Mouse (Mus musculus): ENCODE results near the gene Peli2. TPM values are rescaled to one million over a fixed set of nuclear protein-coding genes. Genes with fewer than 3 reads are reported as not detected.

The Peli2 gene
- polyA plus RNA-seq, 2 experiments, result 9.1 to 14.5 TPM

GRCm38 (mm10) chr14:48166396-48166795, 45.8 kb downstream of the Peli2 start:
- peaks cover 5% of the 10 kb centered on the region for H3K36me3 ChIP-seq (ENCODE audit: control insufficient read depth, insufficient read depth, low read length)
- WGBS, result 85% methylated on average over 9 of the region's 9 CpGs
- ATAC-seq (ENCODE audit: low FRiP score, low read depth), result no peak

GRCm38 (mm10) chr14:48167020-48167419, 46.4 kb downstream of the Peli2 start:
- no peak overlapping the region for H3K4me2 ChIP-seq (replicated peaks; ENCODE audit: low read depth, low read length, severe bottlenecking)
- no peak overlapping the region for H3K4me3 ChIP-seq (replicated peaks; ENCODE audit: low read length)
- peaks cover 5% of the 10 kb centered on the region for H3K36me3 ChIP-seq (ENCODE audit: control insufficient read depth, insufficient read depth, low read length)
- 50% methylated on average over 3 of the region's 3 CpGs for WGBS
- H3K27me3 ChIP-seq (ENCODE audit: control insufficient read depth, insufficient read depth, low read length), result no peaks in the 10 kb centered on the region
- H3K27ac ChIP-seq (replicated peaks; ENCODE audit: low read depth, low read length), result no peak overlapping the region
- no peak for TF ChIP-seq POLR2A (IDR thresholded peaks at IDR 0.05; ENCODE audit: borderline replicate concordance, extremely low read depth, insufficient read depth, insufficient read length)
- H3K9me3 ChIP-seq (ENCODE audit: control insufficient read depth, low read length), result no peaks in the 10 kb centered on the region
- DNase-seq (ENCODE audit: low spot score), result no peak
- no peak overlapping the region for H3K9ac ChIP-seq (ENCODE audit: low read depth, low read length, severe bottlenecking)
- ATAC-seq (ENCODE audit: low FRiP score, low read depth), result no peak
- H3K4me1 ChIP-seq (ENCODE audit: control insufficient read depth, insufficient read depth, low read length), result peaks cover 16% of the 10 kb centered on the region

More at GRCm38 (mm10) chr14:48166396-48166795, 45.8 kb downstream of the Peli2 start:
- DNase-seq (ENCODE audit: low spot score), result no peak
- Histone ChIP-seq H3K4me2 (replicated peaks; ENCODE audit: low read depth, low read length, severe bottlenecking) (no peak overlapping the region), H3K4me3 (replicated peaks; ENCODE audit: low read length) (no peak overlapping the region), H3K4me1 (ENCODE audit: control insufficient read depth, insufficient read depth, low read length) (peaks cover 16% of the 10 kb centered on the region), H3K27me3 (ENCODE audit: control insufficient read depth, insufficient read depth, low read length) (no peaks in the 10 kb centered on the region), H3K9ac (ENCODE audit: low read depth, low read length, severe bottlenecking) (no peak overlapping the region), H3K9me3 (ENCODE audit: control insufficient read depth, low read length) (no peaks in the 10 kb centered on the region), H3K27ac (replicated peaks; ENCODE audit: low read depth, low read length) (no peak overlapping the region)
- TF ChIP-seq POLR2A (IDR thresholded peaks at IDR 0.05; ENCODE audit: borderline replicate concordance, extremely low read depth, insufficient read depth, insufficient read length), result no peak

GRCm38 (mm10) chr14:48168116-48168515, 47.5 kb downstream of the Peli2 start:
- H3K9me3 ChIP-seq (ENCODE audit: control insufficient read depth, low read length), result no peaks in the 10 kb centered on the region
- no peak overlapping the region for H3K4me2 ChIP-seq (replicated peaks; ENCODE audit: low read depth, low read length, severe bottlenecking)
- no peak overlapping the region for H3K27ac ChIP-seq (replicated peaks; ENCODE audit: low read depth, low read length)
- H3K9ac ChIP-seq (ENCODE audit: low read depth, low read length, severe bottlenecking), result no peak overlapping the region
- no peaks in the 10 kb centered on the region for H3K27me3 ChIP-seq (ENCODE audit: control insufficient read depth, insufficient read depth, low read length)
- TF ChIP-seq POLR2A (IDR thresholded peaks at IDR 0.05; ENCODE audit: borderline replicate concordance, extremely low read depth, insufficient read depth, insufficient read length), result no peak
- peaks cover 5% of the 10 kb centered on the region for H3K36me3 ChIP-seq (ENCODE audit: control insufficient read depth, insufficient read depth, low read length)
- 70% methylated on average over 6 of the region's 6 CpGs for WGBS
- DNase-seq (ENCODE audit: low spot score), result no peak
- H3K4me3 ChIP-seq (replicated peaks; ENCODE audit: low read length), result no peak overlapping the region
- H3K4me1 ChIP-seq (ENCODE audit: control insufficient read depth, insufficient read depth, low read length), result peaks cover 17% of the 10 kb centered on the region
- no peak for ATAC-seq (ENCODE audit: low FRiP score, low read depth)

- no peak overlapping the region for H3K4me2 ChIP-seq (replicated peaks; ENCODE audit: low read depth, low read length, severe bottlenecking)
- 62% methylated on average over 7 of the region's 7 CpGs for WGBS
- peaks cover 5% of the 10 kb centered on the region for H3K36me3 ChIP-seq (ENCODE audit: control insufficient read depth, insufficient read depth, low read length)
- no peak overlapping the region for H3K4me3 ChIP-seq (replicated peaks; ENCODE audit: low read length)
- no peak overlapping the region for H3K9ac ChIP-seq (ENCODE audit: low read depth, low read length, severe bottlenecking)
- H3K27ac ChIP-seq (replicated peaks; ENCODE audit: low read depth, low read length), result no peak overlapping the region
- H3K4me1 ChIP-seq (ENCODE audit: control insufficient read depth, insufficient read depth, low read length), result peaks cover 12% of the 10 kb centered on the region
- TF ChIP-seq POLR2A (IDR thresholded peaks at IDR 0.05; ENCODE audit: borderline replicate concordance, extremely low read depth, insufficient read depth, insufficient read length), result no peak
- DNase-seq (ENCODE audit: low spot score) (no peak), ATAC-seq (ENCODE audit: low FRiP score, low read depth) (no peak)
- H3K9me3 ChIP-seq (ENCODE audit: control insufficient read depth, low read length), result no peaks in the 10 kb centered on the region
- H3K27me3 ChIP-seq (ENCODE audit: control insufficient read depth, insufficient read depth, low read length), result no peaks in the 10 kb centered on the region
These were observed 49.3 kb downstream of the Peli2 start for GRCm38 (mm10) chr14:48169970-48170369.

- Histone ChIP-seq H3K27me3 (ENCODE audit: control insufficient read depth, insufficient read depth, low read length) (no peaks in the 10 kb centered on the region), H3K36me3 (ENCODE audit: control insufficient read depth, insufficient read depth, low read length) (peaks cover 5% of the 10 kb centered on the region), H3K4me1 (ENCODE audit: control insufficient read depth, insufficient read depth, low read length) (peaks cover 11% of the 10 kb centered on the region; the same call in 1 of the 2 replicates), H3K27ac (replicated peaks; ENCODE audit: low read depth, low read length) (no peak overlapping the region), H3K9me3 (ENCODE audit: control insufficient read depth, low read length) (no peaks in the 10 kb centered on the region), H3K4me3 (replicated peaks; ENCODE audit: low read length) (no peak overlapping the region), H3K4me2 (replicated peaks; ENCODE audit: low read depth, low read length, severe bottlenecking) (no peak overlapping the region), H3K9ac (ENCODE audit: low read depth, low read length, severe bottlenecking) (no peak overlapping the region)
- no peak for DNase-seq (ENCODE audit: low spot score)
- no peak for ATAC-seq (ENCODE audit: low FRiP score, low read depth)
- 78% methylated on average over 12 of the region's 12 CpGs for WGBS
- TF ChIP-seq POLR2A (IDR thresholded peaks at IDR 0.05; ENCODE audit: borderline replicate concordance, extremely low read depth, insufficient read depth, insufficient read length), result no peak
These were observed 50.6 kb downstream of the Peli2 start for GRCm38 (mm10) chr14:48171268-48171667.

- H3K9ac ChIP-seq (ENCODE audit: low read depth, low read length, severe bottlenecking), result no peak overlapping the region
- no peaks in the 10 kb centered on the region for H3K27me3 ChIP-seq (ENCODE audit: control insufficient read depth, insufficient read depth, low read length)
- H3K36me3 ChIP-seq (ENCODE audit: control insufficient read depth, insufficient read depth, low read length), result peaks cover 5% of the 10 kb centered on the region
- no peak overlapping the region for H3K4me2 ChIP-seq (replicated peaks; ENCODE audit: low read depth, low read length, severe bottlenecking)
- ATAC-seq (ENCODE audit: low FRiP score, low read depth) (no peak), DNase-seq (ENCODE audit: low spot score) (no peak)
- TF ChIP-seq POLR2A (IDR thresholded peaks at IDR 0.05; ENCODE audit: borderline replicate concordance, extremely low read depth, insufficient read depth, insufficient read length), result no peak
- 55% methylated on average over 8 of the region's 8 CpGs for WGBS
- H3K4me1 ChIP-seq (ENCODE audit: control insufficient read depth, insufficient read depth, low read length), result peaks cover 9% of the 10 kb centered on the region; the same call in 1 of the 2 replicates
- H3K4me3 ChIP-seq (replicated peaks; ENCODE audit: low read length), result no peak overlapping the region
- no peaks in the 10 kb centered on the region for H3K9me3 ChIP-seq (ENCODE audit: control insufficient read depth, low read length)
- H3K27ac ChIP-seq (replicated peaks; ENCODE audit: low read depth, low read length), result no peak overlapping the region
These were observed 51.4 kb downstream of the Peli2 start for GRCm38 (mm10) chr14:48172026-48172425.

Data from limb, embryonic 14.5 days (tissue).